Mouse (Mus musculus): ENCODE measurements around the gene Tmprss6.

Gene Tmprss6

DNA sequence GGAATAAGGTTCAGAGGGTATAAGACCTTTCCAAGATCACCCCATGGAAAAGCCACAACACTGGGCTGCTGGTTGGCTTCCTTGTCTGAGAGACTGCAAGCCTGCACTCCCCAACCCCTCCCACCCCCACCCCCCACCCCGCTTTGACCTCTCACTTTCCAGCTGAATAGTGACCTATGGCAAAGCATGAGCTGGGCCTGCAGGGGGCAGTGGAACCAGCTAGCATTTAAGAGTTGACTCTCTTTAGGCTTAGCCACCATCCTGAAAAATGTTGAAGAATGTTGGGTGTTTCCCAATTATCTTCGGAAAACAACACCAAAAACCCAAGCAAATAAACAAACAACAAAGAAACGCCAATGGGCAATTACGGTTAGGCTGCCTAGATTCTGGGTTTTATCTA lies 43.2 kb downstream of the Tmprss6 start:
- no peak for DNase-seq (ENCODE audit: low read depth, low spot score)
- no peaks in the 10 kb centered on the region for H3K36me3 ChIP-seq (ENCODE audit: control insufficient read depth, insufficient read depth, low read length, poor library complexity, severe bottlenecking)
- no peaks in the 10 kb centered on the region; the same call in 1 of the 2 replicates for H3K27me3 ChIP-seq (ENCODE audit: control insufficient read depth, insufficient read depth, low read length, poor library complexity, severe bottlenecking)

DNA sequence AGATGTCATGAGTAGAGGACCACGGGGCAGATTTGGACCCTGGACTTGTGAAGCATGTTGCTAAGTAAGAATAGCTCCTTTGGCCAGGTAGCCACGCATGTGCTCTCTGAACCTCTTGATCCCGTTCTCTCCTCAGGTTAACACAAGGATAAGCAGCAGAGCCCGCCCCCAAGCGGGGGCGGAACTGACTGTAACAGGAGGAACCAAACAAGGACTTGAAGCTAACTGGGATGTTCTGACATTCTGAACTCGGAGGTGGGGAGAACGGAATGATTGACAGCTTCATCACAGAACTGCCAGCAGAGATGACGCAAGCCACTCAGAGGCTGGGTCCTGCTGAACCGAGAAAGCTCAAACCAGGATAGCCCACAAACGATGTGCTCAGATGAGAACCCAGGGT lies 43.9 kb downstream of the Tmprss6 start:
- H3K36me3 ChIP-seq (ENCODE audit: control insufficient read depth, insufficient read depth, low read length, poor library complexity, severe bottlenecking): no peaks in the 10 kb centered on the region
- DNase-seq (ENCODE audit: low read depth, low spot score): no peak
- no peaks in the 10 kb centered on the region; the same call in 1 of the 2 replicates for H3K27me3 ChIP-seq (ENCODE audit: control insufficient read depth, insufficient read depth, low read length, poor library complexity, severe bottlenecking)

DNA sequence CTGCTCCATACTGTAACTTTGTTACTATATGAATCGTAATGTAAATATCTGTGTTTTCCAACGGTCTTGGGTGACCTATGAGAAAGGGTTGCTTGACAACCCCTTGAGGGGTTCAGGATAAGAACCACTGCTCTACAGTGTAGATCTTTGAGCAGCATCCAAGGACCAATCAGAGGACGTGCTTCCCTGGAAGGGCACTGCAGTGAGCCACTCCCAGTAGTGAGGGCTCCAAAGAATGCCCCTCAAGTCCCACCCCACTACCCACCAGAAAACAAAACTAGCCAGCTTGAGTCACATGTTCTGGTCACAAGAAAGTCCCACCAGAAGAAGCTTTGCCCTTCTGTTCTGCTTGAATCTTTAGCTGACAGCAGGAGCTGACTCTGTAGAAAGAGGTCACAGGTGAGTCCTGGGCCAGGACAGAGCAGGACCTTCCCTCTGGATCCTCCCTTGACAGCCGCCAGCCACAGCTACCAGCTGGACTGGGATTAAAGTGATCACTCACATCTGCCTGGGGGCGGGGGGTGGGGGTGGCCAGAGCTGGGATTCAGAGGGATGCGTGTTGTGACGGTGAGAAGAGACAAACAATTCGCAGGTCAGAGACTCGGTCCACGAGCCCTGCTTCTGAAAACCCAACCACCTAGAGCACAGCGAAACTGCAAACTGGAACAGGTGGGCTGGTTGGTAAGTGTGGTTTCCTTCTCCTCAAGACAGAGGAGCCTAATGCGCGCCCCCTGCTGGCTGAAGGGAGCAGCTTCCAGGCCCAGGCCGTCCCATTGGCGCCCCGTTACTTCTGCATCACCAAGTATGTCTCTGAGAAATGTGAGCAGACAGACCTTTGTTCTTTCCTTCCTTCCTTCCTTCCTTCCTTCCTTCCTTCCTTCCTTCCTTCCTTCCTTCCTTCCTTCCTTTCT lies 46.1 kb downstream of the Tmprss6 start:
- Histone ChIP-seq H3K27me3 (ENCODE audit: control insufficient read depth, insufficient read depth, low read length, poor library complexity, severe bottlenecking) (no peaks in the 10 kb centered on the region), H3K36me3 (ENCODE audit: control insufficient read depth, insufficient read depth, low read length, poor library complexity, severe bottlenecking) (no peaks in the 10 kb centered on the region)
- peak; percentile 89 for DNase-seq (ENCODE audit: low read depth, low spot score)

DNA sequence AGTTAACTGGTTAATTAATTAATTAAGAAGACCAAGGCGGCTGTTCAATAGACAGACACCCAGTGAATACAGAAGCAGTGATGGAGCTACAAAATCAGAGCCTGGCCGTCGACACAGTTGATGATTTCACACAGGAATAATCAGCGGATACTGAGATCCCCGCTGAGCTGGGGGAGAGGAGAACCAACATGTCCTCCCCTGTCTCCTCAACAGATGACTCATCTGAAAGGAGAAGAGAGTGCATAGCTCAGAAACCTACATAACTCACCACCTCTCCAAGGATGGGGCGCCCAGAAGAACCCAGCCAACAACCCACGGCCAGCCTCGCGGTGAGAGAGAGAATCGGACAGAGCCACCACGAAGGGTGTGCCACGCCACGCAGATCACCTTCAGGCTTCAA lies 48.0 kb downstream of the Tmprss6 start:
- H3K27me3 ChIP-seq (ENCODE audit: control insufficient read depth, insufficient read depth, low read length, poor library complexity, severe bottlenecking): no peaks in the 10 kb centered on the region
- no peak for DNase-seq (ENCODE audit: low read depth, low spot score)
- no peaks in the 10 kb centered on the region for H3K36me3 ChIP-seq (ENCODE audit: control insufficient read depth, insufficient read depth, low read length, poor library complexity, severe bottlenecking)

DNA sequence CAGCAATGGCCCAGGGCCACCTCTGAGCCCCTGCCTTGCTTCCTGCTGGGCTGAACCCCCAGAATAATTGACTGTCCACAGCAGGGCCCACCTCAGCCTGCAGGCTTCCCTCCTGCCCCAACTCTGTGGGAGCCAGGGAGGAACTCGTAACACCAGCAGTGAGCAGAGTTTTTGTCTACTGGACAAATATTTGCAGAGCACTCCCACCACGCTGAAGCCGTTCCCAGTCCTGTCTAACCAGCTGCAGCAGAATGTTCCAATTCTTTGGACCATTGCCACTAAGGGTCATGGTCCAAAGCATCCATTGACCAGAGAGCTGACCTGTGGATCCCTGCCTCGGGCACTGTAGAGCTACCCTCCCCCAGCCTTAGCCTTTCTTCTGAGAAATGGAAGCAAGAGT lies 51.5 kb downstream of the Tmprss6 start:
- no peak for DNase-seq (ENCODE audit: low read depth, low spot score)
- H3K27me3 ChIP-seq (ENCODE audit: control insufficient read depth, insufficient read depth, low read length, poor library complexity, severe bottlenecking): no peaks in the 10 kb centered on the region
- no peaks in the 10 kb centered on the region for H3K36me3 ChIP-seq (ENCODE audit: control insufficient read depth, insufficient read depth, low read length, poor library complexity, severe bottlenecking)

DNA sequence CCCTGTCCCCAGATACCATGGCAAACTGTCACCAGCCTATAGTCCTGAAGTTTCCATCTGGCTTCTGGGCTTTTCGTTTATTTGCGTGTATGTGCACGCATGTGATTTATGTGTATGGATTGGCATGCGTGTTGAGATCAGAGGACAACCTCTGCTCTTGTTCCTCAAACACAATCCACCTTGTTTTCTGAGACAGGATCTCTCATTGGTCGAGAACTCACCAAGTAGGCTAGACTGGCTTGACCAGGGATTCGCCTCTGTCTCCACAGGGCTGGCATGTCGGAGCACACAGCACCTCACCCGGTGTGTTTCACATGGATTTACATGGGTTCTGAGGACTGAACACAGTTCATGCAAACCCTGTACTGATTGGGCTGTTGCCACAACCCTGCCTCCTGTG lies 54.3 kb downstream of the Tmprss6 start:
- no peak for DNase-seq (ENCODE audit: low read depth, low spot score)
- Histone ChIP-seq H3K27me3 (ENCODE audit: control insufficient read depth, insufficient read depth, low read length, poor library complexity, severe bottlenecking) (no peaks in the 10 kb centered on the region), H3K36me3 (ENCODE audit: control insufficient read depth, insufficient read depth, low read length, poor library complexity, severe bottlenecking) (peaks cover 2% of the 10 kb centered on the region; the same call in 1 of the 2 replicates)

DNA sequence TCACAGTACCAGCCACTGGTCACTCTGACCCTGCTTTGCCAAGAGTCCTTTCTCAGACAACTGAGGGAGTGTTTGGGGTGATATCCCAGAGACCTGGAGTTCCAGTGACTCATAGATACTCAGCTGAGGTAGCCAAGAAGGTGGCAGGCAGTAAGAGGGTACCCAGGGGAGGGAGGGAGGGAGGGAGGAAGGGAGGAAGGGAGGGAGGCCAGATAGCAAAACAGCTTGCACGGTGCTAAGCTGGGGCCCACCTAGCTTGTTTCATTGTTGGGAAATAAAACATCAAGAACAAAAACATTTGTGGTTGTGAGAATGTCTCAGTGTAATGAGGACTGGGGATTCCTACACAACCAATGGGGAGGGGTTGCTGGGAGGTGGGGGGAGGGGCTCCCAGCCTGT lies 54.7 kb downstream of the Tmprss6 start:
- Histone ChIP-seq H3K36me3 (ENCODE audit: control insufficient read depth, insufficient read depth, low read length, poor library complexity, severe bottlenecking) (peaks cover 2% of the 10 kb centered on the region; the same call in 1 of the 2 replicates), H3K27me3 (ENCODE audit: control insufficient read depth, insufficient read depth, low read length, poor library complexity, severe bottlenecking) (no peaks in the 10 kb centered on the region)
- no peak for DNase-seq (ENCODE audit: low read depth, low spot score)

DNA sequence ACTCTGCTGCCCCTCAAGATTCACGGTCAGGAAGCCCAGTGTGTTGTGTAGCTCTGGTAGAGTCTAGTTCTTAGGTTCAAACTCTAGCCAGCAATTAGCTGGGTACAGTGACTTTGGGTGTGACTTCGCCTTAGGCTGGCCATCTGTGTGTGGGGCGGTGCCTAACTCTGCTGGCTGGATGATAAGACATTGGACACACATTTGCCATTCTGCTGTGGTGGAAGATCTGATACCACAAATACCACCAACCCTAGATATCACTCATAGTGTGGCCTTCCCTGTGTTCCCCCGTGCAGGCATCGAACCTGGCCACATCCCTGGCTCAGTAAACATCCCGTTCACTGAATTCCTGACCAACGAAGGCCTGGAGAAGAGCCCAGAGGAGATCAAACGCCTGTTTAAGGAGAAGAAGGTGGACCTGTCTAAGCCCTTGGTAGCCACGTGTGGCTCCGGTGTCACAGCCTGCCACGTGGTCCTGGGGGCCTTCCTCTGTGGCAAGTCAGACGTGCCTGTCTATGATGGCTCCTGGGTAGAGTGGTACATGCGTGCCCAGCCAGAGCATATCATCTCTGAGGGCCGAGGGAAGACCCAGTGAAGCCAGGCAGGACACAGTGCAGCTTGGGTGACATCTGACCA lies 55.2 kb downstream of the Tmprss6 start:
- Histone ChIP-seq H3K27me3 (ENCODE audit: control insufficient read depth, insufficient read depth, low read length, poor library complexity, severe bottlenecking) (no peaks in the 10 kb centered on the region), H3K36me3 (ENCODE audit: control insufficient read depth, insufficient read depth, low read length, poor library complexity, severe bottlenecking) (peaks cover 2% of the 10 kb centered on the region; the same call in 1 of the 2 replicates)
- no peak for DNase-seq (ENCODE audit: low read depth, low spot score)

DNA sequence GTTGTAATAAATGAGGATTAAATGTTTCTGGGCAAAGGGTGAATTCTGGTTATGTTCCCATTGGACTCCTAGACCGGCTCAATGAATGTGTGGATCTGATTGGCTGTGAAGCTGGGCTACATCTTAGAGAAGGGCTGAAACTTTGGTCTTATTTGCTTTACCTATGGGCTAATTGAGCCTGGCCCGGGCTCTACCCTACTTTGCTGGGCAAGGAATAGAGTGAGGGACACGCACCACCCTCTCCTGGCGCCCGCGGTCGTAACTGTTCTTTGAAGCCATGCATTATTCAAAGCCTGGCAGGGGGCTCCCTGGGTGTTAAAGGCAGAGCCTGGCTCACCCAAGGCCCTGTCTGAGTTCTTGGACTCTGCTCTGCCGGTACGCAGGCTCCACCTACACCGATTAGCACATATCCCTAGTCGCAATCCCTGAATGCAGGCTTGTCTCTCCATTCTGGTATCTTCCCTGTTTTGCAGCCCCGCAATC lies 58.8 kb downstream of the Tmprss6 start:
- peaks cover 2% of the 10 kb centered on the region; the same call in 1 of the 2 replicates for H3K36me3 ChIP-seq (ENCODE audit: control insufficient read depth, insufficient read depth, low read length, poor library complexity, severe bottlenecking)
- DNase-seq (ENCODE audit: low read depth, low spot score): no peak
- no peaks in the 10 kb centered on the region for H3K27me3 ChIP-seq (ENCODE audit: control insufficient read depth, insufficient read depth, low read length, poor library complexity, severe bottlenecking)

DNA sequence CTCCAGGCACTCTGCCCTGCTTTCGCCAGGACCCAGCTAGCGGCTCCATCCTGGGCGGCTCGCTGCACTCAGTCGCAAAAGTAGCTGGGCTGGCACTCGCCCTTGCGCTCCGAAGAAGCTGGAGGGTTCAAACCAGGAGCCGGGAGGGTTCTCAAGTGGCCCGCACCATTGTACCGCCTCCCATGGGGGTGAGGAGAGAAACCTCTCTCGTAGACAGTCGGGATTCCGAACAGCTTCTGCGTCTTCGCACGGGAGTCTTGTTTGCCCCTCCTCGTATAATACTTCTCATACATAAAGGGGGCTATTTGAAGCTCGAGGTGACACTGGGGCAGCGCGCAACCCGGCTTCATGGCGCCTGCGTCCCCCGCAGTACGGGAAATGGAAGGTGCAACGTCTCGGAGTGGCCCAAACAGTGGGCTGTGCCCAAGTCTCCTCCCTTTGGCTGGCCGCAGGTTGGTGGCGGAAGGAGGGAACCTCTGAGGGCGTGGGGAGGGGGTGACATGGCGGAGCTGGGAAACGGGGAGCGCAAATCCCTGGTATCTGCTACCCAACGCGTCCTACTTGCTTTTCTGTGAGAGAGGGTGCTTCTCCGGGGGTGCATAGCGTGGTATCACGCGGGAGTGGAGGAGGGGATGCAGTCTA lies 62.0 kb downstream of the Tmprss6 start, which contains the start of gene Mpst:
Mpst (plus strand) TSS at position 124 of the 642 bp plus-strand sequence.
- H3K36me3 ChIP-seq (ENCODE audit: control insufficient read depth, insufficient read depth, low read length, poor library complexity, severe bottlenecking): no peaks in the 10 kb centered on the region
- DNase-seq (ENCODE audit: low read depth, low spot score): peak; percentile 88
- no peaks in the 10 kb centered on the region for H3K27me3 ChIP-seq (ENCODE audit: control insufficient read depth, insufficient read depth, low read length, poor library complexity, severe bottlenecking)

DNA sequence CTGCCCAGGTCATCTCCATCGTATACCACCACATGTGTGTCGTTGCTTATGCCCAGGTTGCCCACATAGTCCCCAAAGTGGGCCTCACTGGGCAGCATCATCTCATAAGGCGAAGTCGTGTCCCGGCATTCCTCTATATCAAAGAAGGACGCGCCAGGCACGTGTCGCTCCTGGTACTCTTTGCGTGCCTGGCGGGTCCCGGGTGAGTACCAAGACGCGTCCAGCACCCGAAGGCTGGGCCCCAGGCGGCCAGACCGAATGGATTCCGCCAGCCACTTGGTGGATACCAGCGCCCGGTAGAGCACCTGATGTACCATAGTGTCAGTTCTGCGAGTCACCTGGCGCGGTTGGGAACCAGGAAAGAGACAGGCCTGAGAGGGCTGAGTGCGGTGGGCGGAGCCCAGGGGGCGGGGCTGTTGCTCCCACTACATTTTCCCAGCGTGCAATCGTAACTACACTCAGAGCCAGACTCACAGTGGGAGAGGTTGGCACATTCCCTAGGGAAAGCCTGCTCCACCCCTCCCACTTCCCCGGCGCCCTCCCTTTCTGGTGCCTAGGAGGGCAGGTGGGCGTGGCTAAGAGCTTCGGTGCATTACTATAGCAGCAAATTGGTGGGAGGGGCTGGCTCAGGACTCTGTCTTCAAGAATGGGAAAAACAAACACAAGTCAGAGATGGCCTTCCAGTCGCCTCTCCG lies 62.8 kb downstream of the Tmprss6 start, which contains the start of gene Tst:
Tst (minus strand) TSS at position 391 of the 695 bp plus-strand sequence.
- H3K27me3 ChIP-seq (ENCODE audit: control insufficient read depth, insufficient read depth, low read length, poor library complexity, severe bottlenecking): no peaks in the 10 kb centered on the region
- no peaks in the 10 kb centered on the region for H3K36me3 ChIP-seq (ENCODE audit: control insufficient read depth, insufficient read depth, low read length, poor library complexity, severe bottlenecking)
- DNase-seq (ENCODE audit: low read depth, low spot score): peak; percentile 68

DNA sequence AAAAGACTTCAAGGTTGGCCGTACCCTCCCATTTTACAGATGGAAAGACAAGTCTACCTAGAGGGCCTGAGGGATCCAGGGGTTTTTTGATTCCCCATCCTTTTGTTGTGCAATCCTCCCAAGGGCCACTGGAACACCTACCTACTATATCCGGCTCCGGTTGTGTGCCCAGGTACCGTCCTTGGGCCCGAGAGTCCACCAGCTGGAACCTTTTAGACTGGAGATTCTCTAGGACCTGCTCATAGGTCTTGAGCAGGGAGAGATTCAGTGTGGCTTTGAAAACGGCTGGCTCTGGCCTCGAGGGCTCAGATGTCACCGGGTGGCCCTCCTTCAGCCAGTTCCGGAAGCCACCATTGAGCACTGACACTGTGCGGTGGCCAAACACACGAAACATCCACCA lies 63.3 kb downstream of the Tmprss6 start:
- Histone ChIP-seq H3K36me3 (ENCODE audit: control insufficient read depth, insufficient read depth, low read length, poor library complexity, severe bottlenecking) (no peaks in the 10 kb centered on the region), H3K27me3 (ENCODE audit: control insufficient read depth, insufficient read depth, low read length, poor library complexity, severe bottlenecking) (no peaks in the 10 kb centered on the region)
- no peak for DNase-seq (ENCODE audit: low read depth, low spot score)

DNA sequence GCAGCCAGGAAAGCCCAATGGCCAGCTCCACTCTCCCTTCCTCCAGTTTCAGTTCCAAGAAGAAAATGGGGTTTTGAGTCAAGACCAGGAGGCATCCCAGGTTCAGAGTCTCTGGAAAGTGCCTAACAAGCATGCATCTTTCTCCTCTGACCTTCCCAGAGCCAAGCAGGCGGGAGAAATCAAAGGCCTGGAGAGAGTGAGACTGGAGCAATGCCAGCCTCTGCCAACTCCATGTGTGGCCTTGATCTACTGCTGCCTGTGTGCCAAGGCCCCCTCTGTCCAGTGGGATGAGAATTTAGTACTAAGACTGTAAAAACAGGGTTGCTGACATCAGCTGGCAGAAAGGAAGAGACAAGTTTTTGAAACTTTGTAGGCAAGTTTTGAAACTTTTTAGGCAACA lies 64.5 kb downstream of the Tmprss6 start:
- no peaks in the 10 kb centered on the region for H3K36me3 ChIP-seq (ENCODE audit: control insufficient read depth, insufficient read depth, low read length, poor library complexity, severe bottlenecking)
- DNase-seq (ENCODE audit: low read depth, low spot score): no peak

DNA sequence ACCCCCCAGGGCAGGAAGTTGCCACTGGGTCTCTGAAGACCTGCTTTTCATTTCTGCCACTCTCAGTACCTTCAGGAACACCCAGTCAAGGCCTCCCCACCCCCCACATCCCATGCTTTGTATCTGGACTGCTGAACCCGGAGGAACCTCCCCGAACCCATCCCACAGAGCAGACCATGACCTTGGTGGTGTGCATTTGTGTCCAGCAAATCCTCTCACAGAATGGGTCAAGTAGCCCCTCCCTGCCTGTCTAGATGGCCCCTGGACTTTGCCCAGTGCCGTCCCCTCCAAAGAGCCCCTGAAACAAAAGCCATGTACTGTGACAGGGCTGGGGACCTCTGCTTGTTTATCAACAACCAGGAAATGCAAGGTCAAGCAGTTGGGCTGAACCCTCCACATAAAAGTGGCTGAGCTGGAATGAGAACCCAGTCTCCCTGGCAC lies 65.1 kb downstream of the Tmprss6 start:
- Histone ChIP-seq H3K36me3 (ENCODE audit: control insufficient read depth, insufficient read depth, low read length, poor library complexity, severe bottlenecking) (no peaks in the 10 kb centered on the region), H3K27me3 (ENCODE audit: control insufficient read depth, insufficient read depth, low read length, poor library complexity, severe bottlenecking) (no peaks in the 10 kb centered on the region)
- no peak for DNase-seq (ENCODE audit: low read depth, low spot score)

More for the DNA sequence above, 64.5 kb downstream of the Tmprss6 start:
- H3K27me3 ChIP-seq (ENCODE audit: control insufficient read depth, insufficient read depth, low read length, poor library complexity, severe bottlenecking): no peaks in the 10 kb centered on the region

Measured in splenic B cell, adult 2 months (primary cell).